Mouse (Mus musculus): ENCODE results near the gene Git1. TPM values are rescaled to one million over a fixed set of nuclear protein-coding genes. Genes with fewer than 3 reads are reported as not detected.

Gene Git1
- polyA plus RNA-seq (2016; fragmentation: Nextera tagmentation; extraction: Ambion mirVana), result 9.3 and 10.2 TPM in 2 replicates

DNA sequence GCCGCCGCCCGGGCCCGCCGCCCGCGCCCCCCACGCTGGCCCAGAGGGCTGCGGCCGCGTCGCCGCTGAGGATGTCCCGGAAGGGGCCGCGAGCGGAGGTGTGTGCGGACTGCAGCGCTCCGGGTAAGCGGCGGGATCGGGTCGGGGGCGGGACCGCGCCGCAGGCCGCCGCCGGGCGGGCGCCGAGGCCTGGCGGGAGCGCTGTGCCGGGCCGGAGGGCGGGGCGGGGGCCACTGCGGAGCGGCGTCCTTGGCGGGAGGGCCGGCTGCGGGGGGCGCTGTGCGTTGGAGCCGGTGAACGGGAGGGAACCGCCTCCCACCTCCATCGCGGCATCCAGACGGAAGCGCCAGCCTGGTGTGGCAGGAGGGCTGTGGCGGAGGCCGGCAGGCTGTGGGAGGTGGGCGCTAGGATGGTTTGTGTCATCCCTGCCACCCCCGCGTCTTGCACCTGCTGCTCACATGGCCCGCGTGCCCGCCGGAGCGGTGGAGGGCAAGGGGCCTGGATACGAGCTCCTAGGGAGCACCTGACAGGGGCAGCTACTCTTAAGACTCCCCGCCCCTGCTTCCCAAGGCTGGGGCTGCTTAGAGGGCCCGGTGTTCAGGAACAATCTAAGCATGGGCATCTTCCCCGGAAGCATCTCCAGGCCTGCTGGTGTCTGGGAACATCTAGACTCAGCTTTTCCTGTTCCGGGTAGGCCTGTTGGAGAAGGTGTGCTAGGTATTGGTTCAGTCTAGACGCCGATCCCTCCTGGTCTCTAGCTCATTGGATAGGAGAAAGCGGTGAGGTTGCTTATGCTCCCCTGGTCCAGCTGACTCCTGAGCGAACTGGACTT, at the start of gene Git1:
TSS of gene Git1 (plus strand) at position 51 of the 832 bp plus-strand sequence.
- H3K4me2 ChIP-seq, result peak within 1 kb of the TSS; percentile 95
- H3K9me3 ChIP-seq (replicated peaks), result no peaks in the 10 kb centered on the region
- H3K4me3 ChIP-seq, result peak within 1 kb of the TSS; percentile 97
- peak; percentile 20; the same call in 1 of the 2 replicates for ATAC-seq (ENCODE audit: insufficient number of reproducible peaks, low FRiP score)
- peaks cover 73% of the 10 kb centered on the region for H3K4me1 ChIP-seq (replicated peaks)
- H3K27me3 ChIP-seq (replicated peaks), result no peaks in the 10 kb centered on the region
- H3K9ac ChIP-seq, result peak within 1 kb of the TSS; percentile 98
- WGBS, result 7% methylated on average over 54 of the region's 74 CpGs
- peaks cover under 1% of the 10 kb centered on the region; the same call in 1 of the 2 replicates for H3K36me3 ChIP-seq
- H3K27ac ChIP-seq (ENCODE audit: poor library complexity, severe bottlenecking), result peak within 1 kb of the TSS; percentile 89

- no peak overlapping the region for H3K4me2 ChIP-seq
- ATAC-seq (ENCODE audit: insufficient number of reproducible peaks, low FRiP score), result no peak
- WGBS, result 64% methylated on average over 2 of the region's 2 CpGs
- H3K27me3 ChIP-seq (replicated peaks), result no peaks in the 10 kb centered on the region
- H3K27ac ChIP-seq (ENCODE audit: poor library complexity, severe bottlenecking), result no peak overlapping the region; the same call in 1 of the 2 replicates
- H3K4me1 ChIP-seq (replicated peaks), result peaks cover 37% of the 10 kb centered on the region
- H3K36me3 ChIP-seq, result peaks cover 44% of the 10 kb centered on the region
- H3K9me3 ChIP-seq (replicated peaks), result no peaks in the 10 kb centered on the region
- H3K9ac ChIP-seq, result no peak overlapping the region
- H3K4me3 ChIP-seq, result no peak overlapping the region
These were observed 48.4 kb upstream of the Git1 start for GRCm38 (mm10) chr11:77444939-77445338.

DNA sequence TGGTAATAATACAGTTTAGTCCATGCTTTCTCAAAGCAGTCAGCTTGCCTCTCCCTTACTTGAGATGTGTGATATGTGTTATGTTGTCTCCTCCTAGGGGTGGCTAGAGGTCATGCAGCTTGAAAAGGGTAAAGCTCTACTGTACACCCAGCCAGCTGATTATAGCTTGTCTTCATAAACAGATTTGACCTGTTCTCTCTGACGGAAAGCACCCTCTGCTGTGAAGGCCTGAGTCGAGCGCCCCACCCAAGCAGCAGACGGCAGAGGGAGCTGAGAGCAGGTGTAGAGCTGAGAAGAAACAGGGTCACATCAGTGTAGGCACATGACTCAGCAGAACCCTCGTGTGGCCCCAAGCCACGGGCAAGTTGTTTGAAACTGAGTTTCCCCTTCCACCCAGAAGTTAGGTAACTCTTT, 46.7 kb upstream of the Git1 start:
- H3K27ac ChIP-seq (ENCODE audit: poor library complexity, severe bottlenecking), result no peak overlapping the region

GRCm38 (mm10) chr11:77449224-77449623, 44.1 kb upstream of the Git1 start:
- ATAC-seq (ENCODE audit: insufficient number of reproducible peaks, low FRiP score), result no peak
- no peak overlapping the region for H3K9ac ChIP-seq
- H3K27ac ChIP-seq (ENCODE audit: poor library complexity, severe bottlenecking), result no peak overlapping the region
- H3K4me3 ChIP-seq, result no peak overlapping the region
- H3K27me3 ChIP-seq (replicated peaks), result no peaks in the 10 kb centered on the region
- H3K4me1 ChIP-seq (replicated peaks), result peaks cover 19% of the 10 kb centered on the region
- 81% methylated on average over 7 of the region's 7 CpGs for WGBS
- H3K9me3 ChIP-seq (replicated peaks), result no peaks in the 10 kb centered on the region
- H3K36me3 ChIP-seq, result peaks cover 47% of the 10 kb centered on the region
- no peak overlapping the region for H3K4me2 ChIP-seq

More for the DNA sequence above, 46.7 kb upstream of the Git1 start:
- Histone ChIP-seq H3K9ac (no peak overlapping the region), H3K4me2 (no peak overlapping the region), H3K4me3 (no peak overlapping the region), H3K4me1 (replicated peaks) (peaks cover 33% of the 10 kb centered on the region), H3K9me3 (replicated peaks) (no peaks in the 10 kb centered on the region), H3K36me3 (peaks cover 44% of the 10 kb centered on the region), H3K27me3 (replicated peaks) (no peaks in the 10 kb centered on the region)
- 23% methylated on average over 6 of the region's 6 CpGs for WGBS
- peak; percentile 81 for ATAC-seq (ENCODE audit: insufficient number of reproducible peaks, low FRiP score)

DNA sequence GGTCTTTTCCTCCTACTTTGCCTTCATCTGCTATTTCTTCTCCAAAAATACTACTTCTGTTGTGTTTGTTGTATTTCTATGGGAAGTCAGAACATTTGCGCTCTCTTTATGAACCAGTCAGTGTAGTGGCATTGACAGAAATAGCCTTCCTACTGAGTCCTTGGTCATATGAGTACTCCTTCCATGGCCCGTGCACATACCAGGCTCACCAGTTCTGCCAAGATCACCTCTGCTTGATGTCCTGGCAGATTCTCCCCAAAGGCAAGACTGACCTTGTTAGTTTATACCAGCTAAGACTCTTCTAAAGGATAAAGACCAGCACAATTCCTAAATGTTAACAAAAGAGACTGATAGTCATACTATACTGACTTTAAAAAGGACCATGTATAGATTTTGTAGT, 41.7 kb upstream of the Git1 start:
- no peak overlapping the region for H3K27ac ChIP-seq (ENCODE audit: poor library complexity, severe bottlenecking)
- no peaks in the 10 kb centered on the region for H3K9me3 ChIP-seq (replicated peaks)
- H3K36me3 ChIP-seq, result peaks cover 62% of the 10 kb centered on the region
- H3K4me1 ChIP-seq (replicated peaks), result peaks cover 9% of the 10 kb centered on the region
- 74% methylated on average over 2 of the region's 2 CpGs for WGBS
- H3K9ac ChIP-seq, result no peak overlapping the region
- no peaks in the 10 kb centered on the region for H3K27me3 ChIP-seq (replicated peaks)
- no peak overlapping the region for H3K4me2 ChIP-seq
- ATAC-seq (ENCODE audit: insufficient number of reproducible peaks, low FRiP score), result no peak
- H3K4me3 ChIP-seq, result no peak overlapping the region

DNA sequence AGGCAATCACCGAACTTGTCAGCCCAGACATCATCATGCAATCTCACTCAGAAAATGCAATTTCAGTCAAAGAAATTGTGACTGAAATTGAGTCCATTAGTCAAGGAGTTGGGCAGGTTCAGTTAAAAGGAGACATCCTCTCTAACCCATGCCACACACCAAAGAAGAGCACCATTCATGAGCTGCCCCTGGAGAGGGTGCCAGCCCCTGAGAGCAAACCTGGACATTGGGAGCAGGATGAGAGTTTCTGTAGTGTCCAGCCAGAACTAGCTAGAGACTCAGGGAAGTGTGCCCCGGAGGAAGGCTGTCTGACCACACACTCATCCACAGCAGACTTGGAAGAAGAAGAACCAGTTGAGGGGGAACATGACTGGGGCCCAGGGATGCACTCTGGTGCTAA, 40.0 kb upstream of the Git1 start:
- ATAC-seq (ENCODE audit: insufficient number of reproducible peaks, low FRiP score), result no peak
- Histone ChIP-seq H3K4me1 (replicated peaks) (peaks cover 10% of the 10 kb centered on the region), H3K27me3 (replicated peaks) (no peaks in the 10 kb centered on the region), H3K4me3 (no peak overlapping the region), H3K36me3 (peaks cover 69% of the 10 kb centered on the region), H3K4me2 (no peak overlapping the region), H3K9me3 (replicated peaks) (no peaks in the 10 kb centered on the region), H3K27ac (ENCODE audit: poor library complexity, severe bottlenecking) (no peak overlapping the region), H3K9ac (no peak overlapping the region)
- WGBS, result 90% methylated on average over 2 of the region's 2 CpGs

- no peak overlapping the region for H3K27ac ChIP-seq (ENCODE audit: poor library complexity, severe bottlenecking)
- no peak overlapping the region for H3K9ac ChIP-seq
- WGBS, result 84% methylated on average over 9 of the region's 9 CpGs
These were observed 37.4 kb upstream of the Git1 start for GRCm38 (mm10) chr11:77455770-77456510.

GRCm38 (mm10) chr11:77456866-77457265, 36.5 kb upstream of the Git1 start:
- Histone ChIP-seq H3K27ac (ENCODE audit: poor library complexity, severe bottlenecking) (peak overlapping the region; percentile 0; the same call in 1 of the 2 replicates), H3K27me3 (replicated peaks) (peaks cover 8% of the 10 kb centered on the region; the same call in 1 of the 2 replicates), H3K4me3 (no peak overlapping the region), H3K4me2 (no peak overlapping the region), H3K9me3 (replicated peaks) (no peaks in the 10 kb centered on the region), H3K9ac (no peak overlapping the region), H3K4me1 (replicated peaks) (peaks cover 20% of the 10 kb centered on the region), H3K36me3 (peaks cover 48% of the 10 kb centered on the region)
- WGBS, result 34% methylated on average over 6 of the region's 6 CpGs
- no peak for ATAC-seq (ENCODE audit: insufficient number of reproducible peaks, low FRiP score)

More at GRCm38 (mm10) chr11:77455770-77456510, 37.4 kb upstream of the Git1 start:
- Histone ChIP-seq H3K9me3 (replicated peaks) (no peaks in the 10 kb centered on the region), H3K4me1 (replicated peaks) (peaks cover 10% of the 10 kb centered on the region), H3K36me3 (peaks cover 51% of the 10 kb centered on the region), H3K4me3 (no peak overlapping the region), H3K27me3 (replicated peaks) (peaks cover 4% of the 10 kb centered on the region; the same call in 1 of the 2 replicates), H3K4me2 (no peak overlapping the region)
- no peak for ATAC-seq (ENCODE audit: insufficient number of reproducible peaks, low FRiP score)

- Histone ChIP-seq H3K4me2 (peak overlapping the region; percentile 81), H3K27ac (ENCODE audit: poor library complexity, severe bottlenecking) (peak overlapping the region; percentile 87), H3K4me1 (replicated peaks) (peaks cover 54% of the 10 kb centered on the region), H3K36me3 (peaks cover 17% of the 10 kb centered on the region), H3K9me3 (replicated peaks) (no peaks in the 10 kb centered on the region), H3K9ac (peak overlapping the region; percentile 71), H3K27me3 (replicated peaks) (peaks cover 22% of the 10 kb centered on the region), H3K4me3 (peak overlapping the region; percentile 54)
- no peak for ATAC-seq (ENCODE audit: insufficient number of reproducible peaks, low FRiP score)
- whole genome bisulfite sequencing, result 7% methylated on average over 6 of the region's 6 CpGs
These were observed 31.5 kb upstream of the Git1 start for GRCm38 (mm10) chr11:77461856-77462255.

DNA sequence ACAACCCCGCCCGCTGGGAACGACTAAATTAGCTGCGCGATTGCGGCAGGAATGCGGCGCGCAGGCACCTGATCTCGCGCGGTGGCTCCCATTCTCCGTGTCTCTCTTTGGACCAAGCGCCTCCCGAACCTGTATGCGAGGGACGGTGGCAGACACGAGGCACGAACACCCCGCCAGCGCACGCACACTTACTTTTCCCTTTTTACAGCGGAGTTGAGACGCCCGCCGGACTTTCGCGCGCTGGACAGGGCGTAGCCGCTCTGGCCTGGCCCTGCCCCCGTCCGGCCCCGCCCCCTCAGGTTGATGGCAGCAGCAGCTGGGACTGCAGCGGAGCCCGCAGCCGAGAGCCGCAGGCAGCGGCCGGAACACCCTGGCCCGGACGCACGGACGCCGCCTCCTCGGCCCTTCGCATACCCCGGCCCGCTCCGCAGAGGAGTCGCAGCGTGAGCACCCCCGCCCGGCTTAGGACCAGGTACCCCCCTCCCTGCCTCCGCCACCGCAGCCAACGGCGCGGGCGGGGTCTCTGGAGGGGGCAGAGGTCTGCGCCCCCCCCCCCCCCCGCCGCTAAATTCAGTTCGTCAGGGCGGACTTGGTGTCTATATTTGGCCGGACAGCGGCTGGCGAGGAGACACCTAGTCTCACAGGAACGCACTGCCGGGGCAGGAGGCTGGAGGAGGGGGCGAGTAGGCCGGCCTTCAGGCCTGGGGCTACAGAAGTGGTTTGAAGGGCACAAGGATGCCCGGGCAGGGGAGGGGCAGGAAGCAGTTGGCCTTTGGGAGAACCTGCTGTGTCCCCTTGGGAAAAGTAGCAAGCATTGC, 30.9 kb upstream of the Git1 start, which contains the start of gene Coro6:
TSS of gene Coro6 (plus strand) at position 129 of the 818 bp plus-strand sequence.
- Histone ChIP-seq H3K27ac (ENCODE audit: poor library complexity, severe bottlenecking) (peak within 1 kb of the TSS; percentile 87), H3K9ac (peak within 1 kb of the TSS; percentile 71), H3K4me3 (peak within 1 kb of the TSS; percentile 54), H3K4me2 (peak within 1 kb of the TSS; percentile 81), H3K9me3 (replicated peaks) (no peaks in the 10 kb centered on the region), H3K4me1 (replicated peaks) (peaks cover 58% of the 10 kb centered on the region), H3K27me3 (replicated peaks) (peaks cover 29% of the 10 kb centered on the region), H3K36me3 (peaks cover 15% of the 10 kb centered on the region)
- peak; percentile 75 for ATAC-seq (ENCODE audit: insufficient number of reproducible peaks, low FRiP score)
- 1% methylated on average over 66 of the region's 73 CpGs for WGBS

All from heart, embryonic 12.5 days (tissue).